Mouse (Mus musculus) spleen, postnatal 4 days (tissue): ENCODE data around the gene Gon7.

ENCODE experiments used
- DNase-seq, 2 experiments: peaks; one replicate each; pipeline ENCODE4 v3.0.0; 2022; ENCODE audit warnings: low spot score in 2 of 2

The Gon7 gene

DNA sequence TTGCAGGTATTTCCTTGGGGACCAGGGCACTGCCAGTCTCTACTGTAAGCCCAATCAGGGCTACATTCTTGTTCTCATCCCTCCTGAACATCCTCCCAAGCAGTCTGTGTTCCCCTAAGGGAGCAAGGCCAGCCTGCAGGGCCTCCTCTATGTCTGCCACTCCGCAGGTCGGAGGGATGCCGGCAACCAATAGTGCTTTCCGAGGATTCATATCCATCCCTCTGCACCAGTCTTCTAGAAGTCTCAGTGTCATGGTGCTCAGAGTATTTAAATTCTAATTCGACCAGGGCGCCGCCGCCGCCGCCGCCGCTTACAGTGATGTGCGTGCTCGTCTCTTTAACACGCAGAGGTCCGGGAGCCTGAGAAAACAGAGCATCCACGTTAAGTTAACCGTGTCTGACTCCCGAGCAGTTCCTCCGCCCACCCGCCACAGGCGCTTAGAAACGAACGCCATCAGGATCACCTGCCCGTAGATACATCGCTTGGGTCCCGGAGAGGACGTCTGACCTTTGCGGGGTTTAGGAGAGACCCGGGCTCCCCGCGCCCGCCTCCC lies 14.5 kb downstream of the Gon7 start:
- DNase-seq, result no peak

DNA sequence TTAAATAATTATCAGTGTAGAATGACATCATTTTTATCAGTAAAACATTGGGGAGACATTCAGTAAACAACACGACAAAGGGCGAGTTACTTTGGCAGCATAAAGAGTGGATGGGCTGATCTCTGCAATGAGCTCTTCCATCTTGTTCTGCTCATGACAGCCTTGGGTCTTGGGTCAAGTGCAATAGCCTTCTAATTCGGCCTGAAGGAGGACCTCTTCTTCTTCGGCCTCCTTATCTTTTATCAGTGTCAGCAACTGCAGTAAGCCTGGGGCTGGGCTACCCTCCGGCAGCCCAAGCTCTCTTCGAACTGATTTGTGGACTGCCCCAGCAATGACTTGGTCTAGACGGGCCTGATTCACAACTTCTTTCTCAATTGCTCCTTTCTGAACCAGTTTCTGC lies 15.5 kb downstream of the Gon7 start:
- no peak for DNase-seq

DNA sequence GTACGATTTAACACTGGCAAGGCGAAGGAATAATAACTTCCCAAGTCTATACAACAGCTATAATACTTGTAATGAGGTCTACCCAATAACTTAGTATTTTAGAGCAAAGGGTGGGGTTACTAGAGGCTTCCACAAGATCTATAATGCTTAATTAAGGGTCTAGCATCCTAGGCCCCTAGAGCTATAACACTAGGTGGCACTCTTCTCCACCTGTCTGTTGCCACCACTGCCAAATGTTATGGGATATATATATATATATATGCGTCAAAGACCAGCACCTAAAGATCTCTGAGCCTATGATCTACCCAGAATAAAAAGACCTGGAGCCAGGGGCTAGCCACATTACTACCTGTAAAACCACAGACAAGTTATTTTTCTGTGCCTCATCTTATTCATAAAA lies 17.3 kb downstream of the Gon7 start:
- DNase-seq, result no peak

DNA sequence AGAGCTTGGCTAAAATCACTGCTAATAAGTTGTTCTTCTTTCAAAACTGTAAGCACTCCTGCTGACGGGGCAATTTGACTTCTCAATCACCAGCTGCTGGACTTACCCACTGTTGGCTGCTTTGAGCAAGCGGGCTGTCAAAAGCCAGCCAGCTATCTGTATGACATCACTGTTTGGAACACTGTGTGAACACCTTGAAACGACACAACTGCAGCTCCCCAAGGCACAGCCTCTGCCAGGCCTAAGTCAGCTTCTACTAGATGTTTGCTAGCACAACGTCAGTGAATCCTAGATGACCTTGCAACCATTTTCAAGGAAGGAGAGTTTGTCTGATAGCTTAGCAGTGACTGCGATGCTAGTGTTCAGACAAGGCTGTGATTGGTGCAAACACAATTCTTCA lies 18.5 kb downstream of the Gon7 start:
- no peak for DNase-seq

DNA sequence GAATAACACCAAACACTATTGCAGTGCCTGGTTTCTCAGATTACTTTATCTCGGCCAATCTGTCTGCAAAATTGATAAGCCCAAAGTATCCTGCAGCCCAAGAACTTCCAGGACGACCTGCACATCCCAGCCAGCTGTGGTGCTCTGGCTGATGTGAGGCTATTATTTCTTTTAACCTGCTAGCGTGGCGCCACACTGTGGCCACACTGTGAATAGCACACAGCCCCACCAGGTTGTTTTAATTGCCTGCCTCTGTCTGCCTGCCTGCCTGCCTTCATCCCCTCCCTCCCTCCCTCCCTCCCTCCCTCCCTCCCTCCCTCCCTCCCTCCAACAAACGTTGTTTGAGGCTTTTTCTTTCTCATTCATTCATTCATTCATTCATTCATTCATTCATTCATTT lies 24.2 kb downstream of the Gon7 start:
- peak; percentile 68 to 87 for DNase-seq

DNA sequence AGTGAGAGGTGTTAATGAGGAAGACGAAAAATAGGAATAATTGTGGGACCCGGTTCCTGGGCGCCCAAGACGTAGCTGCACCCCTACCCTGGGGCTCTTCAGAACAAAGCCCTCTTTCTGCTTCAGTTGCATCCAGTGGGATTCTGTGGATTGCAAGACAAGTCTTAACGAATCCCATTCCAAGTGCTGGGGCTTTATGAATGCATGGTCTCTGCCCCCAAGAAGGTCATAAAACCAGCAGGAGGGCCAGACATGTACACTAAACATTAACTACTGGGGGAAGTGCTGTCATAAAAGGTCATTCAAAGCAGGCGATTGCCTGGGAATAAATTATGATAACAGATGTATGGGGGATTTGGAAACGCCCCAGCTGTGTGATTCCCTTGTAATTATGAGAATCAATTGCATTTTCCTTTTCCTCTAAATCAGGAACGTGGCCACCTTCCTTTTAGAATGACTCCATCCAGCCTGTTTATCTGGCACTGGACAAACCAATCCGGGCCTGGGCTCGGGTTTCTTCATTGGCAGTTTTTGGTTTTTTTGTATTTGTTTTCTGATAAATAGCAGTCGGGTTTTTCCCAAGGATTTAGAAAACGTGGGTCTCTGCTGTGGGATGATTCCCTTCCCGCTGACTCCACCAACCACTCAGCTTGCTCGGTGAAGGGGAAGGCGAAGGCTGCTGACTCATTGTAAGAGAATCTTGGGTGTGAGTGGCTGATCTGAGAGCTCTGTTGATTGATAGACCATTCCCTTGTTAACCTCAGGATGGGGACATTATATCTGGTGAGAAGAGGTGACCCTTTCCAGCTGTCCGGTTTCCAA lies 26.6 kb downstream of the Gon7 start:
- DNase-seq, result no peak

DNA sequence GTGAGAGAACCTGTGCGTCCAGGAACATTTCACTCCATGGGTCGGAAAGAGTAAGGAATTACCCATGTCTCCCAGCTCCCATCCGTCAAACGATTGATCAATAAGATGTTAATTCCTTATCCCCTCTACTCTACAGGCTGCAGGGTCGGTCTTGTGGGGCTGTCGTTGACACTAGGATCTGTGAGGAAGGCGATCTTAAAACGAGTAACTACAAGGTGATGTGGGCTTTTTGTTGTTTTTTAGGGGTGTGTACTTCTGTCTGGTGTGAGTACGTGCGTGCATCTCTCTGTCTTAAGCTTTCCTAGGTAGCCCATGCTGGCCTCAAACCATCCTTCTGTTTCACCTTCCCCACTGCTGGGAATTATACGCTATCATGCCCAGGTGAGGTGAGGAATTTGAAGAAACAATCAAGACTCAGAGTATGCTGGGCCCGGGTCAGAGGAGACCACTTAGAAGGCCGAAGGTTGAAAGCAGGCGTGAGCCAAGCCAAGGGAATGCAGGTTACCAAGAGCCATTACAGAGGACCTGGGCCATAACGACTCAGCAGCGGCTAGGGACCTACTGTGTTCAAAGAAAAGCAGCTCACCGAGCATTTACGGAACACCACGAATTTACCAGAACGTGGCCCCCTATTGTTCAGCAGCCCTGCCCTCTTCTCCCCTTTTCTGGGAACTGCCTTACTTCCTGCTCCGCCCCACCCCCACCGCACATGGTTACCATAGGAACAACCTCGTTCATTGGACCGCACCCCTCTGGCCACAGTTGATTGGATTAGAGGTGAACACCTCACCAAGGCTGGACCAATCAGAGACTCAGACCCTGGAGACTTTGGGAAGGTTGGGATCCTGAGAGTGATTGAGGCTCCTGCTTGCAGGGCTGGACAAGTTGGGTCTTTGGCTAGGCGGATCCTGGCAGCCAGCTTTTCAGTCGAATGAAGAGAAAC lies 27.5 kb downstream of the Gon7 start:
- DNase-seq, result peak; percentile 49 to 71

DNA sequence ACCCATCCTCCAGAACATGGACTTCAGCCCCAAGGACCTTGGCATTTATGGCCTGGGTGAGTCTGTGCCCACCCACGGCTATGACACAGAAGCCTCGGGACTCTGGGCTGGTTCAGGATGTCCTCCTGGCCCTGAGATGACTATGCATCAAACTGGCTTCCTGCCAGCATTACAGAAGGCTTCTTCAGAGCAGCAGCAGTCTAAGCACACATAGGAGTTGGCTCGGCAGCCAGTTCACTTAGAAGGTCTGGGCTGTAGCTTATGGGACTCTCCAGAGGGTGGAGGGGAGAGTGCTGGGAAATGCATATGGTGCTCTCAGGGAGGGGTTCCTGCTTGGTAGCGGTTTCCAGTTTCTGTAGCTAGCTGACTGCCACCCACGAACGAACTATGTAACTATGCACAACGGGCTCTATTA lies 31.8 kb downstream of the Gon7 start:
- DNase-seq, result no peak

DNA sequence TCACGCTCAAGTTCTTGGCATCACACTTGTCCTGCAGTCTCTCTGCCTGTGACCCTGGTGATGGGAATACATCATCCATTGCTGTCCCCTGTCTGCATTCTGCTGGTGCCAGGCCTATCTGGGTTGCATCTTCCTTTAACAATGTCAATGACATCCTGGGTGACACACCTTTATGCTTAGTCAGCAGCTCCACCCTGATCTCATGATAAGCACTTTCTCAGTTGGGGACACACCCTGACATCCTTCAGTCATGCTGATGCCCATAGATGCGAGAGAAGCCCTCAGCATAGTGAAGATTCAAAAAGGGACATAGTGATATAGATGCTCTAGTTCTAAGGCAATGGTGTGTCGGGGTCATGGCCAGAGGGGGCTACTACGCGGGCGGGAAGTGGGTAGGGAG lies 32.5 kb downstream of the Gon7 start:
- no peak for DNase-seq

DNA sequence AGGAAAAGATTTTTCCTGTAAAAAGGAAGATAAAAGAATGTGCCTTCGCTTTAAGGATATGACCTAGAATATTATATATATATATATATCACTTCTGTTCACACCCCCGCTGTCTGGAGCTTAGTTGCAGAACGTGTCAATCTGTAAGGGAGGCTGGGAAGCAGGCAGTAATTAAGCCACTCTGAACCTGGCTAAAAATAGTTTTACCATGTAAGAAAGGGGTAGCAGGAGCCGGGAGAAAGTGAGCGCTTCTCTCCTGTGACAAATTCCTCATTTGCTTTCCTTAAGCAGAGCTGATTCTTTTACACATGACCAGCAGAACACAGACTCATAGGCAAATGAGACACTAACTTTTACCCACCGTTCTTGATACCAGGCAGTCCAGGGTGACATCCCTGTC lies 33.7 kb downstream of the Gon7 start:
- no peak for DNase-seq

DNA sequence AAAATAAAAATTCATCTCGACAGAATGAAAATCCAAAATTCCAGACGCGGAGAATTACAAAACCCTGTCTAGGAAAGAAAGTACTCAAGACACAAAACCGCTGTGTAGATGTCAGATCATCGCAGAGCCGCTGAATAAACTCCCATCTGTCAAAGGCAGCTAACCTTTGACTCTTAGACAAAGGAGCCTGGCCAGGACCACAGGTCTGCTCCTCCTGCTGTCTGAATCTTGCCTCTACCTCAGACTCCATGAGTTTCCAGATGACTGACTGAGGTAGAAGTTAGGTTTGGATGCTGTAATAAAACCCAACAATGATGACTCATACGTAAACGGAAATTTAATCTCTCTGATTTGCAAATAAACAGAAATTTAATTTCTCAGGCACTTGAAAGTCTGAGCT lies 34.6 kb downstream of the Gon7 start:
- no peak for DNase-seq

DNA sequence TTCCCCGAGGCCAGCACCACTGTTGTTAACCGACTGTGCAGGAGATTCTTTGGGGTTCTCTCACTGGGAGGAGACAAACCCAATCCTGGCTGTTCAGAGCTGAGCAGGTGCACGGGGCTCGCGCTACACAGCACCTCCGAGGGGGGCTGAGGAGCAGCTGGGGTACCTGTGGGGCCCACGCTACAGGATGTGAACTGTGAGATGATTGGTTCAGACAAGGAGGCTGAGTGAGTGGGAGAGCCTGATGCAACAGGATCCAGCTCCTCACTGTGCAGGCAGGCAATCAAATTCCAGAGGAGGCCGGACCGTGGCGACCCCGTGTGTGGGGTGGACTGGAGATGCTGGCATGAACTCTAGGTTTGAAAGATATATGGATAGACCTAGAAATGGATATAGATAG lies 35.2 kb downstream of the Gon7 start:
- no peak for DNase-seq

DNA sequence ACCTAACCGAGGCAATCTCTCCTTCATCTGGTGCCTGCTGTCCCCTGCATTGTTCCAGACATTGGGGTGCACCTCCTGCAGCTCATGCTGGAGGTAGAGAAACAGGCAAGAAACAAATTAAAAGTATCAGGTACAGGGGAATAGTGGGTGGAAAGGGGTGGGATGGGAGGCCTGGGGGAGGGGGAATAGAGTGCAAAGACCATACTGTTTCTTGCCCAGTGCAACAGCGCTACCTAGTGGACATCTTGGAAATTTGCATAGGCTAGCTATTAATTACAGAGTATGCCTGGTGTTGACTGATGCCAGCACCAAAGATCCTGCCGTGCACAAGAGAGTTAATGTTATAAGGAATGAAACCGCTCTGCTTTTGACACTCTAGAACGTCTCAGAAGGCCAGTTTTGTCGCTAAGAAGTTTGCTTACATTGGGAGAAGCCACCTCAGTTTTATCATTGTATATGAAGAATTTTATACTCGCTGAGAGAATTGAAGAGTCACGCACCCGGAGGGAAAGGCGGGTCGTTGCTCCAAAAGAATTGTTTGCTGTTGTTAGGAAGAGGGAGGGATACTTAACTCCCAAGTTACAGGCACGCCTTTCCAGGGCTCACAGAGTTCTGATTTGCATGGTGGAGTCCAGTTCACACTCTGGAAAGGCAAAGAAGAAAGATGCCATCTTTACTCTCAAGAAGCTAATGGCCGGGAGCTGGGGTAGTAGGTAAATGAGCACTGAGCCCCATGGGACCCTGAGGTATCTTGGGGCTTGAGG lies 37.9 kb downstream of the Gon7 start:
- DNase-seq, result no peak

DNA sequence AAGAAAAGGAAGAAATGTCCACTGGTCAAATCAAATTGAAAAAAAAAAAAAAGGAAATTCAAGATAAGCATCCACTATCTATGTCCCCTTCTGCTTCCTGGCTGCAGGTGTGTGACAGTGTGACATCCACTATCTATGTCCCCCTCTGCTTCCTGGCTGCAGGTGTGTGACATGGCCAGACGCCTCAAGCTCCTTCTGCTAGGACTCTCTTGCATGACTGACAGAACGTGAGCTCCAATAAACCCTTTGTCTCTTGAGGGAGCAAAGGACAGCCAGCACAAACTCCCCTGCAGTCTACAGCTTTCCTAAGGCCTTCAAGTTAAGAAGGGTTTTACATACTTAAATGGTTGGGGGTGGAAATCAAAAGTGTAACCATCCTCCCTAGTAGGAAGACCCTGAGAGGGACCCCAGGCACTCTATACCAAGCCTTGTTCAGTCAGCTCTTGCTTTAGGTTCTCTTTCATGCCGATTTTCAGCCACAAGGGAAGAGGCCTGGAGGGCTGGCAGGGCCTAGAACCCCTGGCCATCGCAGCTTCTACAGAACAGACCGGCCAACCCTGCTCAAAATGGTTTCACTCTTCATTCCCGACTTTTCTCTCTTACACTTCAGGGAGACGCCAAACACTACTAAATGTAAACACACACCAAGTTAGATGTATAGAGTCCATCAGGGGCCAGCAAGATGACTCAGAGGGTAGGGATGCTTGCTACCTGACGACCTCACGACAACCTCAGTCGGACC lies 42.8 kb downstream of the Gon7 start:
- DNase-seq, result no peak

DNA sequence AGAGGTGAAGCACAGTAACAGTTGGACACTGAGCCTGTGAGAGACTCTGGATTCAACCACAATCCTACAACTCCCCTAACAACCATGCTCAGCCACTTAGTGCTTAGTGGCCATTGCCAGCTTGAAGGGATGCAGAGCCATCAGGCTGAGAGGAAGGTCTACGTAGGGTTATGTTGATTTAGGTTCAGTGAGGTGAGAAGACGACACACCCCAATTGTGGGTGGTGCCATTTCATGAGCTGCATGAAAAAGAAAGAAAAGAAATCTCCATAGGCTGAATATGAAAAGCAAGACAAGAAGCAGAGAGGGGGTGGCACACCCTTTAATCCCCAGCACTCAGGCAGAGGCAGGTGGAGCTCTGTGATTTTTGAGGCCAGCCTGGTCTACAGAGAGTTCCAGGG lies 43.5 kb downstream of the Gon7 start:
- no peak for DNase-seq

DNA sequence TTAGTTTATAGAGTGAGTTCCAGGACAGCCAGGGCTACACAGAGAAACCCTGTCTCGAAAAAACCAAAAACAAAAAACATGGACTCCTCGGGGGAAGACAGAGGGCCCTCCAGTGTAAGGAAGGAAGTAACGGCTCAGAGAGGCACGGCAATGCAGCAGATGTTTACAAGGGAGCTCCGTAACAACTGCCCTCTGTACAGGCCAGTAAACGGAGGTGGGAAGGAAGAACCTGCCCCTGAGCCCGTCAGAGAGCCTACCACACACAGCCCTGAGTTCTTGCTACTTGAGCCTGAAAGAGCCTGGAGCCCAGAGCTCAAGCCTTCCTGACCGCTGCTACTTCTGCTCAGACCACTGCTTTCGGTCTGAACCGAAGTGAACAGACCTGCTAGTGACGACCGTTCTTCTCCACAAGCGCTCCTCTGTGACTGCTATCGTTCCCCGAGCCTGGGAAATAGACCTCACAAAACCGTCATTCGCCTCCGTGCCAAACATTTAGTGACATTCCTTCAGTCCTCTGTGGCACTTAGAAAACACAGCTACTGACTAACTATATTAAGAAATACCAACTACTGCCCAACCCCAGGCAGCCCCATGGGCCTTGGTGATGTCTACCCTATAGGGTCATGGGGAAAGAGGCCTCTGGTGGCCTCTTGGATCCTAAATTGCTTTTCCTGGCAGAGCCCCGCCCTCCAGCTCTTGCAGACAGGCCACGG lies 44.3 kb downstream of the Gon7 start:
- DNase-seq, result no peak

DNA sequence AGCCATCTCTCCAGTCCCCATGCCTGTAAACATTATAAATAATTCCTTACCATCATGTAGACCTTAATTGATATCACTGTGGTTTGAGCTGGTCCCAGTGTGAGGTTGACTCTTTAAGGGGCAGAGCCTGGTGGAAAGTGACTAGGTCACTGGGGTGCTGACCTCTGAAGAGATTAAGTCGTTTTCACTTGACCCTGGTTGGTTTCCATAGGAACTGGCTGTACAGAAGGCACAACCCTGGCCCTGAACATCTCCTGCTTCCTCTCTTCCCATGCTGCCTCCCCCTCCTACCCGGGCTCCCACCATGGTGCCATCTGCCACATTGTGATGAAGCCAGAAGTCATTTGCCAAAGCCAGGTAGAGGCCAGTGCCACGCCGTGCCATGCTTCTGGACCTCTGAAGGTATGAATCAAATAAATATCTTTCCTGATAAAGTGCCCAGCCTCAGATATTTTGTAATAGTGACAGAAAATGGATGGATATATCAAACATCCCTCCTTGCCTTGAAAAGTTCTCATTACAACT lies 46.7 kb downstream of the Gon7 start:
- DNase-seq, result no peak

DNA sequence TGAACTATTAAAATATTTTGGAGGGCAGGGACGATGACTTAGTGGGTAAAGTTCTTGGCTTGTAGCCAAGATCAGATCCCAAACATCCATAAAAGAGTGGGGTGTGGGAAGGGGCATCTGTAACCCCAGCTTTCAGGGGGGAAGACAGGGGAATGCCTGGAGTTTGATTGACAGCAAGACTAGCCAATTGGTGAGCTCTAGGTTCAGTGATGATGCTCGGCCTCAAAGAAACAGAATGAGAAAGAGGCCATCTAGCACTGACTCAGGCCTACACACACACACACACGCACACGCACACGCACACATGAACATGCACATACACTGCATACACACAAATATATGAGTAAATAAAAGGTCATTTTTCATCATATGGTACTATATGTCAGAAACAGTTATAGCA lies 47.7 kb downstream of the Gon7 start:
- DNase-seq, result no peak

DNA sequence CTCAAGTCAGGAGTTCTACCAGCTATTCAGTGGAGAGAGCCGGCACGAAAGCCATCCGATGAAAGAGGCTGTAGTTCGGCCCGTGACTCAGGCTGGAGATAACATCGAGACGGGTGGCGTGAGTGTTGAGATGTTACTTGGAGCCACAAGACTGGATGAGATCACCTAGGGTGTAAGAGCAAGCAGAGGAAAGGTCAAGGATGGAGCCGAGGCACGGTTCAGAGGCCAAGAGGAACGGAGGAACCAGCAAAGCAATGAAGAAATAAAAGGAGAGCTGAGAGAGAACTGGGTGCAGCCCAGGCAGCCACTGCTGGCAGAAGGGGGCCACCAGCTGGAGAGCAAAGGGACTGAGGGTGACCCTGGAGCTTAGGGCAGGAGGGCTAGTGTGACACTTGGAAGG lies 49.4 kb downstream of the Gon7 start:
- no peak for DNase-seq

DNA sequence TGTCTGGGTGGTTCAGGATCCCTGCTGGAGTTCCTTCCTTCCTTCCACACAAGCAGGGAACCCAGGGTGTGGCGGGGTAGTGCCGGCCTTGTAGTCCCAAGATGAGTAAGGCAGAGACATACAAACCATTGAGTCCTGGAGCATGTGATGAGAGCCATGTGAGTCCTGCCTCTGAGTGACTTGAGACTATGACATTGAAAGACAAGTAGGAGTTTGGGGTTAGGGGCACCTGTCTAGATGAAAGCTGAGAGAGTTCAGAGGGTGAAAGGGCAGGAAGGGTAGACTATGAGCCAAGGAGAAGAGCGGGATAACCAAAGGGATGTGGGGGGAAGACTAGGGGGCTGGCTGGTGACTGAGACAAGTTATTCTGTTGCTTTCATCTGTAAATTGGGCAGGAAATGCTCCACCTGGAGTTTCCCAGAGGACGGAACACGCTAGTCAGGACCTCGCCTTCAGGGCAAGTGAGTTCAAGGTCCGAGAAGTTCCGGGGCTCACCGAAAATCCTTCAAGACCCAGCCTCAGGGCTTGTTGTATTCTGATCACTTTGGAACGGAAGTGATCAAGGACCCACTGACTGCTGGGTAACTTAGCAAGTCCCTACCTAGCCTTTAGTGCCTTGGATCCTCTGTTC lies 50.7 kb downstream of the Gon7 start:
- no peak for DNase-seq
